Mouse (Mus musculus): ENCODE measurements at regions not wholly inside any gene's neighbourhood (a gene's known extent, or its start where the extent isn't known, plus 50 kb on each side); places are given as distances from the start of the nearest gene placed in this dataset.

GRCm38 (mm10) chr7:73294399-73294798, 80.9 kb upstream of the Rgma start:
- DNase-seq: no peak

GRCm38 (mm10) chr7:73302501-73302900, 72.8 kb upstream of the Rgma start:
- DNase-seq: no peak

DNA sequence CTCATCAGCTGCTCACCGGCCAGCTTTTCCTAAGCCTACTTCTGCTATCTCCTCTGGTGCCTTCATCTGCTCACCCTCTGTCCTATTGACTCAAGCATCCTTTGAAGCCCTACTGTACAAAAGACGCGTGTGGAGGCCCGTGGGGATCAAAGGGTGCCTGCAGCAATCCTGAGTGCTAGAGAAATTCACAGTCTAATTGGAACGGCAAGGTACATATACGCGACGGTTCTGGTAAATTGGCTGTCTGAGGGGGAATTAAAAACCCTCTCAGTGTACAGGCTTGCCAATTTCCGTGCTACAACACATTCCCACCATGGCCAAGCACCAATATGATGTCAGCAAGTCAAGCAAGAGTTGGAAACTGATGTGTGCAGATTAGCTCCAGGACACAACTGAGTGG, 71.5 kb upstream of the Rgma start:
- DNase-seq: no peak

DNA sequence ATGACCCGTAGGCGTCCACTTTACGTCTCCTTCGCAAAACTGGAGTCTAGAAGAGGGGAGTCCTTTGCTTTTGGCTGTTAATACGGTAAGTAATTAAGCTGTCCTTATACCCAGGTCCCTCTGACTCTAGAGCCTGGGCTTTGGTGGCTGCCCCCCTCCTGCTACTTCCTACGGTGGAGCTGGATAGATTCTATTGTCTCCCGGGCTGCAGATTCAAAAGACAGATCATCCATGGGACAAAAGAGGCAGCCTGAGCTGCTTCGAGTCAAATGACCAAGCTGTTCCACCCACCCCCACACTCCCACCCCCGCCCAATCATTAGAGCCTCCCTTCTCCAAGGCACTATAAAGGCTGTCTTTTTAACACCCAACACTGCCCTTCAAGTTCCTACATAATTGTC, 70.5 kb upstream of the Rgma start:
- DNase-seq: no peak

- no peak for DNase-seq
Observed at GRCm38 (mm10) chr7:73305286-73305975, 69.9 kb upstream of the Rgma start.

DNA sequence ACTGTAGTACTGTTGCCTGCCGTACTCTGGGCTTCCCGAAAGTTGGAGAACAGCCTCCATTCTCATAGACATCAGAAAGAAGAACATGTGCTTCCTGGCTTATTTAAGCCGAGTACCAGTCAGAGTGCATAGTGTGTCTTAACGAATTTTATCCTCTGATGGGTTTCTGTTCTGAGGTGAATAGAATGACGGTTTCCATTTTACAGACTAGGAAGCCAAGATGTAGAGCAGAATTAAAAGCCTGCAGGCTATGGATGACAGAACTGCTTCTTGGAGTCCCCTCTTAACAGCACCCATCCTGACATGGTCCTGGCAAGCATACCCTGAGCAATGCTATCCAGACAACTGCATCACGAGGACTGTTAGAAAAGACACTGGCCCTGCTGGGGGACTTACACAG, 69.0 kb upstream of the Rgma start:
- no peak for DNase-seq

- no peak for DNase-seq
Observed at GRCm38 (mm10) chr7:73306728-73307127, 68.6 kb upstream of the Rgma start.

- DNase-seq: no peak
Observed at GRCm38 (mm10) chr7:73307586-73308490, 67.5 kb upstream of the Rgma start.

GRCm38 (mm10) chr7:73308981-73309380, 66.3 kb upstream of the Rgma start:
- DNase-seq: no peak

DNA sequence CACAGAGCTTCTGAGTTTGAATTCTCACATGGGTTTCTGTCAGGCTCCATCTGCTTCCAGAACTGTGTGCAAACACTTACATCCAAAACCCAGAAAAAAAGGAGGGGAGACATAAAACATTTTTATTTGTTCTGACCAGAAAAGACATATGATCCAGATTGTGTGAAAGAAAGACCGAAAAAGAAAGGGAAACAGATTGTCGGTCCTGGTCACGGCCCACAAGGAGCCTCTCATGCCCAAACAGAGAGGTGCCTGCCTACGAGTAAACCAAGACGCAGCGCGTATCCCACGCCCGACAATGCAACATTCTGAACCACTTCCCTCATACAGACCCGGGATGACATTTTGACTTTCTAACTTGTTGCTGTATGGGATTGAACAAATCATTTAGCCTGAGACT, 65.3 kb upstream of the Rgma start:
- no peak for DNase-seq

- no peak for DNase-seq
Observed at GRCm38 (mm10) chr7:73310581-73311136, 64.7 kb upstream of the Rgma start.

GRCm38 (mm10) chr7:73315555-73315954, 59.8 kb upstream of the Rgma start:
- DNase-seq: no peak

GRCm38 (mm10) chr7:73317574-73317973, 57.7 kb upstream of the Rgma start:
- no peak for DNase-seq

DNA sequence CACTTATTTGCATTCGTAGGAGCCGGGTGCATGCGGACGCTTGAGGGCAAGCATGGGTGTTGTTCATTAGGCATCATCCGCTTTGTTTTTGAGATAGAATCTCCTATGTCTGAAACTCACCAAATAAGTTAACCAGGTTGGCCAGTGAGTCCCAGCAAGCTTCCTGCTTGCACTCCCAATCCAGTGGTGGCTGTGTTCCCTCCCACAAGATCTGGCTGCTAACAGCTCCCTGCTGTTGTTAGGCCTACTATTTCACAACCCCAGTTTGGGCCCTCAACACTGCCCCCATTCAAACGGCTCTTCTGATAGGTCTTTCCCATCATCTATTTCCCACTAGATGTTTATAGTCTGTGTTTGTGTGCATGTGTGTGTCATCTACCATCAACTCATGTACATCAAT, 56.3 kb upstream of the Rgma start:
- no peak for DNase-seq

GRCm38 (mm10) chr7:73319994-73320393, 55.3 kb upstream of the Rgma start:
- no peak for DNase-seq

DNA sequence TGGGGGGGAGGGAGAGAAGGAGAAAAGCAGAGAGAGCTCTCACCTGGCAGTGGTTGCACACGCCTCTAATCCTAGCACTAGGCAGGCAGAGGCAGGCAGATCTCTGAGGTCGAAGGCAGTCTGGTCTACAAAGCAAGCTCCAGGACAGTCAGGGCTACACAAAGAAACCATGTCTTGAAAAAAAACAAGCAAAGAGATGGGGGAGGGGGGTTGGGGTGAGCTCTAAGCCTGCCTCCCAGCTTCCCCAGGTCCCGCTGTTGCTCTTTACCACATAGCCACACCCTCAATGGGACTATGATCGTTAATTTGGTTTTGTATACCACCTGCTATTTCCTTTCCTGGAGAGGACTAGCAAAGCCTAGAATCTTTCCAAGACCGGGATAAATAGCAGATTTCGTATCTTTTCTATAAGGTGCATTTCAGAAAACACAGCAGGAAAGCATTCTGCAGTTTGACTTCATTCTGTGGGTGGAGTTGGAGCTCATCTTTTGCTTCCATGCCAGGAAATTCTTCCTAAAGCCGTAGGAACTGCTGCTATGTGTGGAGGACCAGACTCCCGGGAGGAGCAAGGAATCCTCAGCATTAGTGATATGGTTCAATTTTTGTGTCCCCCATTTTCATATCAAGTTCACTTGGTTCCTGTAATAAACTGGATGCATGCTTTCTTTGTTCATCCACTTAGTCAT, 52.7 kb upstream of the Rgma start:
- no peak for DNase-seq

- DNase-seq: no peak
Observed at GRCm38 (mm10) chr7:73323556-73323955, 51.8 kb upstream of the Rgma start.

- no peak for DNase-seq
Observed at GRCm38 (mm10) chr7:73325503-73325902, 49.8 kb upstream of the Rgma start.
